Mouse (Mus musculus) ES-E14 (cell line): ENCODE measurements at regions not wholly inside any gene's neighbourhood (a gene's known extent, or its start where the extent isn't known, plus 50 kb on each side); places are given as distances from the start of the nearest gene placed in this dataset.

ENCODE experiments used
- DNase-seq: peaks from one replicate; pipeline ENCODE4 v3.0.0-alpha.2; 2013; ENCODE audit warnings: low read depth, low spot score
- H3K27ac ChIP-seq: 2 replicates; pipeline ENCODE4 v1.5.1; 2012; ENCODE audit warnings: low read depth, mild to moderate bottlenecking, low read length, moderate library complexity, mixed read lengths; ENCODE audit not compliant: poor library complexity, insufficient read depth, severe bottlenecking
- H3K36me3 ChIP-seq: 2 replicates; pipeline ENCODE4 v1.6.1; 2012; ENCODE audit warnings: mild to moderate bottlenecking, low read length, moderate library complexity, mixed read lengths; ENCODE audit not compliant: control insufficient read depth, poor library complexity, insufficient read depth, severe bottlenecking
- H3K4me1 ChIP-seq, 2 experiments: fragments of 150-350 bp in 1 of 2; sonication (generic) in 1 of 2; 2 replicates each; pipeline ENCODE4 v1.6.1; 2012; ENCODE audit warnings: low read length in 2 of 2, mild to moderate bottlenecking in 1 of 2, mixed read lengths in 1 of 2; ENCODE audit not compliant: control insufficient read depth in 2 of 2, insufficient read depth in 2 of 2, poor library complexity in 1 of 2
- H3K4me3 ChIP-seq, 2 experiments: fragments of 150-350 bp in 1 of 2; sonication (generic) in 1 of 2; 2 replicates each; pipeline ENCODE4 v1.5.1; 2012; ENCODE audit warnings: low read length in 2 of 2, low read depth in 1 of 2, mild to moderate bottlenecking in 1 of 2, mixed read lengths in 1 of 2; ENCODE audit not compliant: insufficient read depth in 1 of 2, poor library complexity in 1 of 2, severe bottlenecking in 1 of 2
- H3K9ac ChIP-seq: 2 replicates; pipeline ENCODE4 v1.6.1; 2012; ENCODE audit warnings: low read depth, mild to moderate bottlenecking, low read length, mixed read lengths; ENCODE audit not compliant: poor library complexity, insufficient read depth, severe bottlenecking
- H3K9me3 ChIP-seq: fragments of 150-350 bp; sonication (generic); 2 replicates; pipeline ENCODE4 v1.6.1; 2012; ENCODE audit warnings: low read depth, mild to moderate bottlenecking, low read length; ENCODE audit not compliant: control insufficient read depth, insufficient read depth
- CHD2 ChIP-seq: IDR thresholded peaks from 2 replicates; pipeline ENCODE4 v1.6.1; 2014; ENCODE audit warnings: mild to moderate bottlenecking, low read depth, low read length, inconsistent platforms
- HCFC1 ChIP-seq: IDR thresholded peaks from 2 replicates; pipeline ENCODE4 v1.6.1; 2012; ENCODE audit warnings: low read length, inconsistent platforms, borderline replicate concordance; ENCODE audit not compliant: insufficient read depth
- MAFK ChIP-seq: IDR thresholded peaks from 2 replicates; pipeline ENCODE4 v1.6.1; 2014; ENCODE audit warnings: mild to moderate bottlenecking, low read depth, low read length, inconsistent platforms; ENCODE audit not compliant: insufficient read depth
- ZC3H11A ChIP-seq: IDR thresholded peaks from 2 replicates; pipeline ENCODE4 v1.6.1; 2012; ENCODE audit warnings: low read depth, mild to moderate bottlenecking, inconsistent platforms, low read length, borderline replicate concordance
- ZNF384 ChIP-seq: IDR thresholded peaks from 2 replicates; pipeline ENCODE4 v1.6.1; 2012; ENCODE audit warnings: low read depth, low read length, inconsistent platforms
- in situ Hi-C, 2 experiments: fragments of 600-800 bp; cut with MboI; formaldehyde crosslinking; loops; one replicate each; pipeline ENCODE4 v1.15.1; 2025; ENCODE audit warnings: low sequenced_read_pairs in 2 of 2, inconsistent platforms in 1 of 2; ENCODE audit not compliant: unreplicated experiment in 2 of 2

- H3K9me3 ChIP-seq = no peaks in the 10 kb centered on the region
- DNase-seq = no peak
- no peak overlapping the region for H3K27ac ChIP-seq
- in situ Hi-C loops = no loop called here
- H3K4me1 ChIP-seq = no peaks in the 10 kb centered on the region
- no peak overlapping the region for H3K9ac ChIP-seq
- no peak for TF ChIP-seq CHD2
- no peak for TF ChIP-seq ZC3H11A
- TF ChIP-seq ZNF384 = no peak
- no peak for TF ChIP-seq MAFK
- no peak for TF ChIP-seq HCFC1
- no peak overlapping the region for H3K4me3 ChIP-seq
- H3K36me3 ChIP-seq = no peaks in the 10 kb centered on the region
These were observed 90.1 kb upstream of the Tnfsf11 start for GRCm38 (mm10) chr14:78397914-78398313.

GRCm38 (mm10) chr14:78395631-78396030 lies 87.8 kb upstream of the Tnfsf11 start:
- H3K4me3 ChIP-seq = no peak overlapping the region
- no peaks in the 10 kb centered on the region for H3K4me1 ChIP-seq
- in situ Hi-C loops = no loop called here
- no peak for DNase-seq
- no peak overlapping the region for H3K9ac ChIP-seq
- TF ChIP-seq ZC3H11A (no peak), HCFC1 (no peak), ZNF384 (no peak), CHD2 (no peak), MAFK (no peak)
- H3K27ac ChIP-seq = no peak overlapping the region
- H3K9me3 ChIP-seq = no peaks in the 10 kb centered on the region
- no peaks in the 10 kb centered on the region for H3K36me3 ChIP-seq

DNA sequence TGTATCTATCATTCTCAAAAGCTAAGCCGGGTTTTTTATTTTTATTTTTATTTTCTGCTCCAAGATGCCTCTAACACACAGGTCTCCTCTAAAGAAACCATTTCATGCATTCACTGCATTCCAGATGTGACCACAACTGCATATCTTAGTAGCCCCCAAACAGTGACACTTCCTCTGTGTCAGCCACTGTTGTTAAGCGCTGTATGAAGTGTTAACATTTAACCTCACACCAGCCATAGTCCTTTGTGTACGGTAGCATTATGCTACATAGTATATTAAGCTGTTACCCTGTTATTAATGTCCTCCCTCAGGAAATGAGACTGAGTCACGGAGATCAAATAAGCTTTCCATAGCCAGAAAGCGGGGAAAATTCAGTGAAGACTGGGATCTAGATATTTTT lies 79.2 kb upstream of the Tnfsf11 start:
- DNase-seq = no peak
- Histone ChIP-seq H3K27ac (no peak overlapping the region), H3K36me3 (no peaks in the 10 kb centered on the region), H3K4me1 (no peaks in the 10 kb centered on the region), H3K9me3 (no peaks in the 10 kb centered on the region), H3K4me3 (no peak overlapping the region), H3K9ac (no peak overlapping the region)
- TF ChIP-seq ZC3H11A (no peak), CHD2 (no peak), HCFC1 (no peak), MAFK (no peak), ZNF384 (no peak)
- in situ Hi-C loops = no loop called here

DNA sequence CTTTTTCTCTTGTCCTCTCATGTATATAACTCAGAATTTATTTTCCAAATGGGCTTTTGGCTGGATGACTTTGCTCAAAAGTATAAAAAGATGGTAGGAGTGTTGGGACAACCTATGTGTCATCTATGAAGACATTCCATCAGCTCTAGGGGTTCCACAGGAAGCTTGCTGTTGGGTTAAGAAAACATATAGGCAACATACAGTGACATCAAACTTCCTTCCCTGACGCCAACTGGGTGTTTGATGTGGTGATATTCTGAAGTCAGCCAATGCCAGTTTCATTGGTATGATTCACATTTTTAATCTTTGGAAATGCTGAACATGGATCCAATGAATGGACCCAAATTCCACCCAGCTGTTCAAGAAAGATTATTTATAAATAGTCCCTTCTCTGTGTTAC lies 76.5 kb upstream of the Tnfsf11 start:
- H3K9me3 ChIP-seq = no peaks in the 10 kb centered on the region
- H3K36me3 ChIP-seq = no peaks in the 10 kb centered on the region
- no peaks in the 10 kb centered on the region for H3K4me1 ChIP-seq
- in situ Hi-C loops = no loop called here
- H3K4me3 ChIP-seq = no peak overlapping the region
- TF ChIP-seq MAFK = no peak
- no peak overlapping the region for H3K9ac ChIP-seq
- no peak overlapping the region for H3K27ac ChIP-seq
- DNase-seq = no peak

DNA sequence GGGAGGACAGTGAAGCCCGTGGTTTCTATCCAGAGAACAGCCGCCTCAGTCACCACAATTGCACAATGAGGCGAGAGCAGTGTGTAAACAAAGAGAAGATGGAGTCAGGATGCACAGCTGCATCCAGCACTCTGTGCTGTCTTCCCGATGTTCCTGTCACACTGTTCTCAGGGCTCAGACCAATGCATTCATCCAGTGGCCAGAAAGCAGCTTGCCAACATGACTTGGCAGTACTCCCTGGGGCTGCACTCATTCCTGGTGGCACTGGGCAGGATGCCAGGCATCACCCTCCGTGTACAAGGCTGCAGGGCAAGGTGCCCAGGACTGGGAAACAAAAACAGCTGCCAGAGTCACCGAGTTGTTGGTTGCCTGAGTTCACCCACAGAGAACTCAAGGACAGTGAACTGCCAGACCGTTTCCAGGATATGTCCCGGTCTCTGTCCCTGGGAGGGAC lies 75.4 kb upstream of the Tnfsf11 start:
- H3K4me1 ChIP-seq = no peaks in the 10 kb centered on the region
- no peaks in the 10 kb centered on the region for H3K36me3 ChIP-seq
- H3K27ac ChIP-seq = no peak overlapping the region
- no peak overlapping the region for H3K4me3 ChIP-seq
- DNase-seq = no peak
- in situ Hi-C loops = no loop called here
- TF ChIP-seq CHD2 = no peak
- no peak for TF ChIP-seq MAFK
- TF ChIP-seq HCFC1 = no peak
- TF ChIP-seq ZNF384 = no peak
- H3K9ac ChIP-seq = no peak overlapping the region
- no peaks in the 10 kb centered on the region for H3K9me3 ChIP-seq
